Mouse (Mus musculus) gastrocnemius, adult 8-10 months (tissue): ENCODE results near the gene Tctex1d1. TPM values are rescaled to one million over a fixed set of nuclear protein-coding genes. Genes with fewer than 3 reads are reported as not detected.

Experiments used
- DNase-seq, 2 experiments: peaks; one replicate each; pipeline ENCODE4 v3.0.0; 2022; ENCODE audit warnings: low spot score in 2 of 2
- total RNA-seq, 4 experiments: library from RNA; stranded (reverse); gene quantifications; 2 replicates each; pipeline ENCODE4 v1.2.4; 2022

Gene Tctex1d1
- total RNA-seq, 4 experiments from 2014 or later = not detected

GRCm38 (mm10) chr4:102987756-102988155, 9.3 kb downstream of the Tctex1d1 start:
- DNase-seq = no peak

DNA sequence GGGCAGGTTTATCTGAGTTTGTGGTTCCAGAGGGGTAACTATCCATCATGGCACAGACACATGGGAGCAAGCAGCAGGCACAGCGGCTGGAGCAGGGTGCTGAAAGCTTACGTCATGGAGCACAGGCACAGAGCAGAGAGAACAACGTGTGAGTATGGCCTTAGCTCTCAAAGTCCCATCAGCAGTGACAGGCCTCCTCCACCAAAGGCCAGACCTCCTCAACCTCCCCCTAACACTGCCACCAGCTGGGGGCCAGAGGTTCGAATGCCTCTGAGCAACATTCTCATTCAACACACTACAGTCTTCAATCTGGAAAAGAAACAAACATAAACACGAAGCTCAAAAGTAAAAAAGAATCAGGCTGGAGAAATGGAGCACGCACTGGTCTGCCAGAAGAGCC, 10.1 kb downstream of the Tctex1d1 start:
- DNase-seq = no peak

- no peak for DNase-seq
These were observed 11.0 kb downstream of the Tctex1d1 start for GRCm38 (mm10) chr4:102989391-102989790.

- DNase-seq = no peak
These were observed 11.6 kb downstream of the Tctex1d1 start for GRCm38 (mm10) chr4:102990016-102990415.

DNA sequence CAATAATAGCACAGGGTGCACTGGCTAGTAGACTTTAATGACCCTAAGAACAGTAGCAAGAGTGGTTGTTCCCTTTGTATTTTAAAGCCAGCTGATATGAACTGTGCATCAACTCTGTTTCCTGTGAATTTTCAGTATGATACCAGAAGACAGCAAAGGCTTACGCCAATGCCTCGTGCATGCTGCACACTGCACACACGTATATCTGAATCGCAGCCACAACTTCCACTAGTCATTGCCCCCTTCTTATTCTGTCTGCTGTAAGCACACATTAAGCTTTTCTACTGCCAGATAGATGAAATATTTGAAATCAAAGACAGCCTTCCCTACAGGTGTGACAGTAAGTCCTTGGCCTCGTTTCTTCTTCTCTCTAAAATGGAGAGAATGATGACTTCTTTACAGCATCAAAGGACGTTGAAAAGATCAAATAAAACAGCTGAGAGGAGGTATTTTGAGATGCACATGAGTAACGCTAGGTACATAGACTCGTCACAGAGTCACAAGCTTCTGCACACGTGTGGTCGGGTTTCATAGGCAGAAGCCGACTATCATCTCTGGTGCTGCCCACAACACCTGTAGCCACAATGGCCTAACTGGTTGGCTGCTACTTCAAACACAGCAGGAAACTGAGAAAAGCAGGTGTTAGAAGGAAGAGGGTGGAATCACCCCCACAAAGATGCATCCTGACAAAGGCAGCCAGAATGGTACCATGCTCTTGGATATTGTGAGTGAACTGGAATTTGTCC, 12.4 kb downstream of the Tctex1d1 start:
- no peak for DNase-seq

- DNase-seq = no peak
These were observed 13.3 kb downstream of the Tctex1d1 start for GRCm38 (mm10) chr4:102991685-102992084.

DNA sequence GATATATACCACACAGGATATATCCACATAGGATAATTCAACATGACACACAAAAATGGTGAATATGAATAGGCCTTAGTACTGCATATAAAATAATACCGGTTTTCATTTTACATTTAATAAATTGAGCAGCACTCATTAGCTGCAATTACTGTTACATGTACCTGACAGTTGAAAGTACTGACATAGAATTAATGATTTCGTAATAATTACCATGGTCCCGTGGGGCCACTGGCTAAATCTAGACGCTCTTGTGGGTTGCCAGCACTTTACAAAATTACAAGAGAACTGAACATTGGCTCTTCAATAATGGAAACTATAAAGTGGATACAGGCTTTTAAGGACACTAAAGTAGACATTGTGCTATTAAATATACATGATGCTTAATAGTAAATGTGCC, 26.3 kb downstream of the Tctex1d1 start:
- DNase-seq = no peak

DNA sequence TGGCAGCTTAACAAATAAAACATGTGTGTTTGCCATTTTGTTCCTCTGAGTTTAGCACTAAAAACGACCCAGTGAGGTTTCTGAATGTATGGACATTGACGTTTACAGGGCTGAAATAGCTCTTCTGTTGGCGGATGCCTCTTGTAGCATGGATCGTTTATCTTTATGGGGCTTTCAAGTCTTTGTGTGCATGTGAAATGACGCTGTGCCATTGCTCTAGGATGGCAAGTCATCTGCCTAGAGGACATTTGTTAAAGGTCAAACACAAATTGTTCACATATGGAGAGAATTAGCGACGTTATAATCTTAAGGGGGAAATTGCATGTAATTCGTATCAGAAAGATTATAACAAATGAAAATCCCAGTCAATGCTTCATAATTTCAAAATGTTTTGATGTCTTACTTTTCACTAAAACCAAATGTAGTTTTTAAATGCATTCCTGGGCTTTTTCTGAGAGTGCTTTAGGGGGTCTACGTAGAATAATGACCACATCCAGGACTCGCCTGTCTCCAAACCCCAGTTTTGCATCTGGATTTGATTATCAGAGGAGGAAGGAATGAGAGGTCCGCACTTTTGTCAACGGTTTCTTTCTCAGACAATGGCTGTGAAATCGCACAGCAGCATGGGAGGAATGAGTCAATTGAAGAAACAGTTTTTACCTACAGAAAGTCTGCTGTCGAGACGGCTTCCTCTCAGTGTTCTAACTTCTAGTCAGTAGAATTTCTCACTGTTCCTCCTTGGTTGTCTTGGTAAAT, 27.0 kb downstream of the Tctex1d1 start:
- no peak for DNase-seq

DNA sequence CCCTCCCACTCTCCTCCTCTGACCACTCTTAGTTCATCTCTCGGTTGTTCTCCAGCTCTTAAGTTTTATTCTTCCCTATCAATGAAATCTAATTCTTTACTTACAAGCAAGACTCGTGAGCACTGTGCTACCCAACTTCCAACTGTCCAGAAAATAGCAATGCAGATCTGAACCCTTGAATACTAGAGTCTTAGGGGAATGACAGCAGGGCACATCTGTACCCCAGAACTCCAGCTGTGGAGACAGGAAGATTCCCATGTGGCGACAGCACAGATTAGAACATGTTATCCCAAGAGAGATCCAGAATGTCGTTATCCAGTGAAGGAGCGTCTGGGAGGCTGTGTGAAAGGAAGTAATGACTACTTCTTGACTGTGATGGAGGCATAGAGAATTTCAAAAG, 27.9 kb downstream of the Tctex1d1 start:
- DNase-seq = no peak

GRCm38 (mm10) chr4:103006943-103007418, 28.6 kb downstream of the Tctex1d1 start:
- DNase-seq = no peak

DNA sequence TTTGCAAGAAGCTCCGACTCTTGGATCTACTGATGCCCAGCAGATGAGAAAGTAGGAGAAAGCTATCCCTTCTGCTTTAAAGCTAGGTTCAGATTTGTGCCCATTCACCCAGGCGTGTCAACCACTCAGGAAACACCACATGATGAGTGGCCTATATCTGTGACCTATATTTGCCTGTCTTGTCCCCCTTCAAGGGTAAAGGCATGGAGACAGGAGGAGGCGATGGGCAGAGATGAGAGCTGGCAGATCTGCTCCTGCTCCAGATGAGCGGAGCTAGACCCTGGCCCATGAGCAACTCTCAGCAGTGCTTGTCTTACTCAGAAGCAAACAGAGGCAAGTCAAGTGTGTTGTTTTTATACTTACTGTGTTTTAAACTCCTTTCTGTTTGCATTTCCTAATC, 32.3 kb downstream of the Tctex1d1 start:
- no peak for DNase-seq

DNA sequence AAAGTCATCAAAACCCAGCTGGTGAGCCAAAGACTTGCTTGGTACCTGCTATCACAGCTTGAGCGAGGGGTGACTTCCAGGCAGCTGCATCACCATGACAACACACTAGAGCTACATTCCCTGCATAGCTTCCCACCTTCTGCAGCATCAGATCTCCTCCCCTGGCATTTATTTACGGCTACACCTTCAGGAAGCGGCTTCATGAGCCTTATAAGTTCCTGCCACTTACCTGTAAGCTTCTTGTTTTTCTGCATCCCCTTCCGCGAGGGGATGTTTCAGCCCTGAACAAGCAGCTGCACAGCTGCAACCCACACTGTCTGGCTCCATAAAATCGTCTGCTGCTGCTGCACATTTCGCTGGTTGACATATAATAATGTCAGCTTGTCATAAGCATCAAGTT, 33.4 kb downstream of the Tctex1d1 start:
- DNase-seq = no peak

- DNase-seq = no peak
These were observed 35.1 kb downstream of the Tctex1d1 start for GRCm38 (mm10) chr4:103013490-103013889.

- no peak for DNase-seq
These were observed 48.2 kb downstream of the Tctex1d1 start, which contains the start of gene Insl5 for GRCm38 (mm10) chr4:103026621-103027020. Insl5 (minus strand) TSS chr4:103026842.

GRCm38 (mm10) chr4:103027745-103028144, 49.3 kb downstream of the Tctex1d1 start:
- no peak for DNase-seq

GRCm38 (mm10) chr4:103028177-103029088, 50.0 kb downstream of the Tctex1d1 start:
- no peak for DNase-seq

GRCm38 (mm10) chr4:103039103-103039837, 60.9 kb downstream of the Tctex1d1 start:
- DNase-seq = no peak

GRCm38 (mm10) chr4:103039838-103040191, 61.4 kb downstream of the Tctex1d1 start:
- DNase-seq = no peak

DNA sequence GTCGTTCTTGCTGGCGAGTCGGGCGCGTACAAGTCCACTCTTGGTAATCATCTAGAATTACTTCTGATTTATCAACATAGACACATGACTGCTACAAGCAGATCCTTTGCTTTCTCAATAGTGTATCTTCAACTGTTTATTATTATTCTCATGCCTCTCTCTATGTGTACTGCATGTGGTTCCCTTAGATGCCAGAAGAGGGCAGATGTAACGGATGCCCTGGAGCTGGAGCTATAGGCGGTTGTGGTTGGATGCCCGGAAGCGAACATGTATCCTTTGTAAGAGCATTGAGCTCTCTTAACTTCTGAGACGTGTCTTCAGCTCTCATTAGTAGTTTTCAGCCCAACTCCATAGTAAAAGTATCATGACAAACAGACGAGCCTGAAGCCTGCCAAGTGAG, 64.6 kb downstream of the Tctex1d1 start:
- DNase-seq = no peak

- DNase-seq = no peak
These were observed 69.6 kb downstream of the Tctex1d1 start for GRCm38 (mm10) chr4:103048046-103048445.
